Mouse (Mus musculus): ENCODE measurements around the gene Mroh2a. TPM values are rescaled to one million over a fixed set of nuclear protein-coding genes. Genes with fewer than 3 reads are reported as not detected.

The Mroh2a gene
- total RNA-seq, 1 experiment from 2014 or later, result 0.05 TPM

DNA sequence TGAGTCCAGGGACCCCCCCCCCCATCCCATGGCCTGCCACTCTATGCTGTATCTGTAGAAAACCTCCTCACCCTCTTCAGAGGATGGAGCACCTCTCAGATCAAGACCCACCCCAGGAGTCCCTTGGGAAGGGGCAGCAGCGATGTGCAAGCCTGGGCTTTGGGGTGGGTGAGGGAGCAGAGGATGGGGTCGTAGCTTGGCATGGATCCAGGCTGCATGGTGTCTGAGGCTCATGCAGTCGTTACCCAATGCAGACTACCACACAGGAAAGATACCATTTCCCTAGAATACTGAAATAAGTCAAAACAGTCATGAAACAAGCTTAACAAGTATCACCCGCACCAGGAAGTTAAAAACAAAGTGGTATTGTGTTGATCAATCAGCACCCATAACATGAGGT is 21.9 kb downstream of the Mroh2a start:
- peak; percentile 1 to 2; a peak in 1 of 4 replicates for ATAC-seq (replicated peaks in 1 of 2; ENCODE audit: insufficient read depth in 1 of 2, low FRiP score in 2 of 2, low TSS enrichment in 1 of 2, low read depth in 1 of 2, poor library complexity in 2 of 2, severe bottlenecking in 2 of 2)

DNA sequence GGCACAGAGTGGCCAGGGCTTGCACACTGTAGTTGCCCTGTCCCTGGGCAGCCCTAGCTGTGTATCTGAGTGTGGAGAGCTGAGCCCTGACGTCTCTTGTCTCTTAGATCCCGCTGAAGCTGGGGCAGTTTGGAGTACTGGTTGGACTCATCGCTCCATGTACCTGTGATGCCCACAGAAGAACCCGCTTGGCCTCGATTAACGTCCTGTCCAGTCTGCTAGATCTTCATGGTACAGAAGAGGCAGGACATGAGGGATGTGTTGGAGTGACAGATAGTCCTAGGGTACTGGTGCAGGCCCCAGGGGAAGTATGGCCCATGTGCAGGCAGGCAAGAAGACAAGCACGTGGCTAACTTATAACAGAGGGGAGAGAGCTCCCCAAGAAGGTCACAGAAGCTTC is 22.8 kb downstream of the Mroh2a start:
- no peak for ATAC-seq (replicated peaks in 1 of 2; ENCODE audit: insufficient read depth in 1 of 2, low FRiP score in 2 of 2, low TSS enrichment in 1 of 2, low read depth in 1 of 2, poor library complexity in 2 of 2, severe bottlenecking in 2 of 2)

DNA sequence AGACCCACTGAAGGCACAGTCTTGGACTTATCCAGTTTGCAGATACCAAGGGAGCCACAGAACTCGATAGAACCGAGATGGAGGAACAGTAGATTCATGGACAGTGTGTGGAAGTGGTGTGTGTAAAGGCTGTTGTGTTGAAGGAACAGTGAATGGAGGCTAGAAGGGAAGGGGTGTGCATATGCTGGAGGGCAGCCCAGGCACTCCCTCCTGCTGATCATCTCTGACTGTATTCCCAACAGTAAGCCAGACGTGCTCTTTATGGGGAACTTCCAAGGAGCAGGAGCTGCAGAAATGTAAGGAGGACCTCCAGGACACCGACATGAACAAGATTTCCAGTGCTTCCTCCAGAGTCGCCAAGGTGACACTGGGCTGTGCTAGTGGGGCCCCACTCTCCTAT is 23.2 kb downstream of the Mroh2a start:
- no peak for ATAC-seq (replicated peaks in 1 of 2; ENCODE audit: insufficient read depth in 1 of 2, low FRiP score in 2 of 2, low TSS enrichment in 1 of 2, low read depth in 1 of 2, poor library complexity in 2 of 2, severe bottlenecking in 2 of 2)

DNA sequence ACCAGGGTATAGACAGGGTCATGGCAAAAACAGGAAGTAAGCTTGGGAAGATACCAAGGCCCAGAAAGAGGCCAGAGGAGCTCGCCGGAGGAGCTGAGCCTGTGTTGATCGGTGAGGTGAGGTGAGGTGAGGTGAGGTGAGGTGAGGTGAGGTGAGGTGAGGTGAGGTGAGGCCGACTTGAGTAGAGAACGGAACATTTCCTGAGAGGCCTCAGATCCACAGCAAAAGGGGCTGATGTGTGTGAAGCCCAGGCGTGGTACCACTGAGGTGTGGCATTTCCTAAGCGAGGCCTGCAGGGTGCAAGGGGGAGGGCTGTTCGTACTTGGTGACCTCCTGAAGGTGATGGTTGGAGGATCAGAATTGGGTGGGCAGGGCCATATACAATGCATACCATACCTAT is 26.3 kb downstream of the Mroh2a start:
- ATAC-seq (replicated peaks in 1 of 2; ENCODE audit: insufficient read depth in 1 of 2, low FRiP score in 2 of 2, low TSS enrichment in 1 of 2, low read depth in 1 of 2, poor library complexity in 2 of 2, severe bottlenecking in 2 of 2), result peak in 1 of 2 experiments; percentile 12; a peak in 2 of 4 replicates

DNA sequence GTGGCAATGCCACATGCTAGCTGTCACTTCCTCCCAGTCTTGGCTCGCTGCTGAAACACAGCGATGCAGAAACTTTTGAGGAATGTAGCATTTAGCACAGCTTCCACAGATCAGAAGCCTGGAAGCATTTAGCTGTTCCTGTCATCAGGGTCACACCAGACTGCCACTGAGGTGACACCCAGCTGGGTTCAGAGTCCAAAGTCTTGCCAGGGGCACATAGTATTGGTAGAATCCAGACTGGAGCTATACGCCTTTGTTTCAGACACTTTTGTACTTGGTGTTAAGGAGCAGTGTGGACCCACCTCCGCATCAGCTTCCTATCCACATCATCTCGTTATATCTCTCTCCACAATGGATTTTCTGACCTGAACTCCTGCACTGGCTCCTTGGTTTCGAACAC is 26.8 kb downstream of the Mroh2a start:
- ATAC-seq (replicated peaks in 1 of 2; ENCODE audit: insufficient read depth in 1 of 2, low FRiP score in 2 of 2, low TSS enrichment in 1 of 2, low read depth in 1 of 2, poor library complexity in 2 of 2, severe bottlenecking in 2 of 2), result no peak

DNA sequence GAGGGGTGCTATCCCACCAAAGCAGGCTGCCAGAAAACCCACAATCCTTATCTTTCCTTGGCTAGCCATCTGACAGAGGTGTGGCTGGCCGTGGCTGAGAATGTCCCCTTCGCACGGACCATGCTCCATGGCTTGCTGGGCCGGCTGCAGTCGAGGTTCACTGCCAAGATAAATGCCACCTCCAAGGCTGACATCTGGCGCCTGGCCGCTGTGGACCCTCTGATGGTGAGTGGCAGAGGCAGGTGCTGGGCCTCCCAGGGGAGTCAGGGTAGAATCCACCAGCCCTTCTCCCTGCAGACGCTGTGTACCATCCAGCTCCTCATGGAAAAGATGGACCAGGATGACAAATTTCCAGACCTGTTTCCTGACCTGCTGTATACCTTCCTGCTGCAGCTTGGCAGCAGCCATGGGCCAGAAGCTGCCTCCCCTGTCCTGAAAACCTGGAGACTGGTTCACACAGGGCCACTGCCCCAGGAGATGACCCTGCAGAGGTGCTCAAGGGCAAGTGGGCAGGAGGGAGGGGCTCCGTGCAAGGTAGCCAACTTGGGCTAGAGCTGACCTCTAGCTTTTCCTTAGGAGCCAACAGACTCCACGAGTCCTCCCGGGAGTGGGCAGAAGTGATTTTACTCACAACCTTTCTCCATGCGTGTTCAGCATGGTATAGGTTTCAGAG is 28.1 kb downstream of the Mroh2a start:
- ATAC-seq (replicated peaks in 1 of 2; ENCODE audit: insufficient read depth in 1 of 2, low FRiP score in 2 of 2, low TSS enrichment in 1 of 2, low read depth in 1 of 2, poor library complexity in 2 of 2, severe bottlenecking in 2 of 2), result no peak

DNA sequence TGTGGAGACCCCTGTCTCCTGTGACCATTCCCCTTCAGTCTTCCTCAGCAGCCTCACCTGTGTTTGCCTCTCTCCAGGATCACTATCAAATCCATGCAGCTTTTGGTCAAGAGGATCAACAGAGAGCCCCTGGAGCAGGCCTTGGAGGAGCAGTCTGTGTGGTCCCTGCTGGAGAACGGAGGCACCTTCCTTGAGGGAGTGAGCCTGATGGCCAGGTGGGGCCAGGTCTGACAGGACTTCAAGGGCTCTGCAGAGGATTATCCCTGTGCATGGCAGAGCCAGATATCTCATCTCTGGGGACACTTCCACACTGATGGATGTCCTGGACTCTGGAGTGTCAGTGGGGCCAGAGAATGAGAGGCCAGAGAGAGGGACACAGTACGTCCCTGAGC is 28.7 kb downstream of the Mroh2a start:
- no peak for ATAC-seq (replicated peaks in 1 of 2; ENCODE audit: insufficient read depth in 1 of 2, low FRiP score in 2 of 2, low TSS enrichment in 1 of 2, low read depth in 1 of 2, poor library complexity in 2 of 2, severe bottlenecking in 2 of 2)

DNA sequence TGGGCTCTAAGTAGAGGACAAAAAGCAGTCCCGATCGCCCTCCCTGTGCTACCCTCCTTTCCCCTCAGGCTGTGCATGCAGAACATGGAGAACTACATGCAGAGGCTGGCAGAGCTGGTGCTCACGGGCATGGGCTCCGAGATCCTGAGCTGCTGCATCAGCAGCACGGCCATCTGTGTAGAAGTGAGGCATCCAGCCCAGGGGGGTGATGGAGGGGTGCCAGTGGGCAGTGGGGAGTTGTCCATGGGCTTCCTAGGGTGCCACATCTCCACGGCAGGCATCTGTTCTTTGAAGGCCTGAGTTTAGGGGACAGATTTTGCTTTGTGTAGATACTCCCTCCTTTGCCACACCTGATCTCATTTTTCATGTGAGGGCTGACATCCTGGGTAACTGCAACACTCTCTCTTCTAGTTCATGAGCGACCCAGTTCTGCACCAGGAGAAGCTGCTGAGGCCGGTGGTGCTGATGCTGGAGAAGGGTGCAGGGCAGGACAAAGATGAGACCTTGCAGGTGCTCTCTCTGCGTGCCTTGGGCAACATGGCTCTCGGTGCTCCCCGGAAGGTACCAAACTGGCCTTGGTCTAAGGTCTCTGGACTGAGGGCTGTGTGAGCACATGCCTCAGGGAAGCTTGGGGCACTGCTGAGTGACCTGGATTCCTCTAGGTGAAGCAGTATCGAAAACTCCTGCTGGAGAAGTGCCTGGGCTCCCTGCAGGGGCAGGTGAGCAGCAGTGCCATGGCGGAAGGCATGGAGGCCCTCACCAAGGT is 29.4 kb downstream of the Mroh2a start:
- ATAC-seq (replicated peaks in 1 of 2; ENCODE audit: insufficient read depth in 1 of 2, low FRiP score in 2 of 2, low TSS enrichment in 1 of 2, low read depth in 1 of 2, poor library complexity in 2 of 2, severe bottlenecking in 2 of 2), result no peak

DNA sequence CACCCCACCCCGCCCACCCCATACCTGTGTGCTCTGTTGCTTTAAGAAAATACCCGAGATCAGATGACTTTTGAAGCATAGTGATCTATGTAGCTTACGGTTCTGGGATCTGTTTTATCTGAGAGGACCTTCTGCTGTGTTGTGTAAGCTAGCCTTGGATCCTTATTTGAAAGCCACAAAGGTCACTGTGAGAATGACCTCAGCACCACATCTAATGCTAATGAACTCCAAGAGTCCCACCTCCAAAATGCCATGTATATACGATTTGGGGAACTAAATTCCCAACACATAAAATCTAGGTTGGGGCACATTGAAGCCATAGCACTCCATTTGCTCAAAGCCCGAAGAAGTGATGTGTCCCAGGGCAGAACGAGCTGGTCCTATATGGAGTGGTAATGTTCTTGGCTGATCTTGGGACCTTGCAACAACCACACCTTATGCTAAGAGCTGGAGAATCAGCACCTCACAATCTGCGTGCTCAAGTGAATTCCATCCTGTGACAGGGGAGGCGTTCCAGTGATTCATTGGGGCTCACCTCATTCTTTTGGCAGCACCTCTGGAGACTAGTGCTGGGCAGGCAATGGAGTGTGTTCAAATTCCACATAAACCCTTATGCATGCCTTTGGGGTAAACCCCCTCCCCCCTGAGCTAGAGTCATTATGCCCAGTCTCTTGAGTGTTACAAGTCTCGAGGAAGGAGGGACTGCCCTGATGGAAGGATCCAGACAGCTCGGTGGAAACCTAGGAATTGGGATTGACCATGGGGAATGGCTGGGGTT is 30.3 kb downstream of the Mroh2a start:
- no peak for ATAC-seq (replicated peaks in 1 of 2; ENCODE audit: insufficient read depth in 1 of 2, low FRiP score in 2 of 2, low TSS enrichment in 1 of 2, low read depth in 1 of 2, poor library complexity in 2 of 2, severe bottlenecking in 2 of 2)

DNA sequence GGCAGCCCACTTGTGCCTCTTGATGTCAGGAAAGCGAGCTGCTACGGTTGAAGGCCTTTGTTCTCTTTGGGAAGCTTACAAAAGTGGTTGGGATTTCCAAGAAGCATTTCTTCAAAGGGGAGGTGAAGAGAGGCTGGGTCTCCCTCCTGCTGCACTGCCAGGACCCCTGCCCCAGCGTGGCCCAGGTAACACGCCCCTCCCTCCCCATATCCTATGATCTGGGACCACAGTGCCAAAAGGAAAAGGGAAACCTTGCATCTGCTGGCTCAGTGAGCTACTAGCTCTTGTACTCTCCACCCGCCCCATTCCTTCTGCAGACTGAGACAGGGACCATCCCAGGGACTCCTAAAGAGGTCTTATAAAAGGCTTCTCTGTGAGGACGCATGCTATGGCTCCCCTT is 30.9 kb downstream of the Mroh2a start:
- ATAC-seq (replicated peaks in 1 of 2; ENCODE audit: insufficient read depth in 1 of 2, low FRiP score in 2 of 2, low TSS enrichment in 1 of 2, low read depth in 1 of 2, poor library complexity in 2 of 2, severe bottlenecking in 2 of 2), result no peak

DNA sequence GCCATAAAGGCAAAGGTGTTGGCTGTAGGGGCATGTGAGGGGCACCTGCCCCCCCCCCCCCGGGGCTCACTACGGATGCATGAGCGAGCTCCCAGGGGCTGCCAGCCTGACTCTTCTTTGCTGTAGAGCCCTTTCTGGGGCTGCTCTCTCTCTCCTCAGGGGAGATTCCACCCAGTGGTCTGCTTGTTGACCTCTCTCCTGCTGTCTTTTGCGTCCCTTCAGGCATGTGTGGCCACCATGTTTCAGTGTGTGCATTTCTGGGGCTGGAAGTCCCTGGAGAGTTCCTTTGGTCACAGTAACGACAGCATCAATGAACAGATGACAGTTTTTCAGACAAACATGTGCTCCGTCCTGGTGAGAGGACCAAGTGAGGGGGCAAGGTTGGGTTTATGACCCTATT is 31.6 kb downstream of the Mroh2a start:
- ATAC-seq (replicated peaks in 1 of 2; ENCODE audit: insufficient read depth in 1 of 2, low FRiP score in 2 of 2, low TSS enrichment in 1 of 2, low read depth in 1 of 2, poor library complexity in 2 of 2, severe bottlenecking in 2 of 2), result no peak

DNA sequence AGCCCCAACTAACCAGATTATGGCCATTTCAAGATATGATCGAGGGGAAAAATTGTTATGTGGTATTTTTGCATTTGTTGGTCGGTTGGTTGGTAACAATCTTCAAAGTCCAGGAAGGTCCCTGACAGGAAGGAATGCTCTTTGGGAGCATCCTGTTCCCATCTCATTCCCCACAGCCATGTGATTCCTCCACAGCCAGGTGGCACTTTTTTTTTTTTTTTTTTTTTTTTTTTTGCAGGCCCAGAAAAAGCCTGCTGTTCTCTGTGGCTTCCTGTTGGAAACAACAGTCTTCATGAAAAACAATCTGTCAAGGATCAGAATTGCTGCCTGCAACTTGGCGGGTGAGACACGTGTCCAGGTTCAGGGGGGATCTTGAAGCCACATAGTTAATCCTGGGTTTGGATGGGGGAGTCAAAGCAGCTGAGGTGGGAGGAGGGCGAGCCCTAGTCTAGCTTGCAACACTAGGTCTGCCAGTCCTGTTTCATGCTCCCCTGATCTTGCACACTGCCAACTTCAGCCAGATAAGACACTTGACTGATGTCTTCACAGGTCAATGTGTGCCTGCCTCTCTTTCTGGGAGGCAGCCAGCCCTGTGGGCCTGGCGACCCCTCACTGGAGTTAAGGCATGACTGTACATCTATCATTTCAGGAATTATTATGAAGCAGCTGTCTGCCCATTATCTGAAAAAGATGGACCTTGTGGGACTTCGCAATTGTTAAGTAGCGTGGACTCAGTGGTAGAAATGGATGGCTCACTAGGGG is 32.3 kb downstream of the Mroh2a start:
- ATAC-seq (replicated peaks in 1 of 2; ENCODE audit: insufficient read depth in 1 of 2, low FRiP score in 2 of 2, low TSS enrichment in 1 of 2, low read depth in 1 of 2, poor library complexity in 2 of 2, severe bottlenecking in 2 of 2), result peak; percentile 2 to 12; a peak in 3 of 4 replicates

DNA sequence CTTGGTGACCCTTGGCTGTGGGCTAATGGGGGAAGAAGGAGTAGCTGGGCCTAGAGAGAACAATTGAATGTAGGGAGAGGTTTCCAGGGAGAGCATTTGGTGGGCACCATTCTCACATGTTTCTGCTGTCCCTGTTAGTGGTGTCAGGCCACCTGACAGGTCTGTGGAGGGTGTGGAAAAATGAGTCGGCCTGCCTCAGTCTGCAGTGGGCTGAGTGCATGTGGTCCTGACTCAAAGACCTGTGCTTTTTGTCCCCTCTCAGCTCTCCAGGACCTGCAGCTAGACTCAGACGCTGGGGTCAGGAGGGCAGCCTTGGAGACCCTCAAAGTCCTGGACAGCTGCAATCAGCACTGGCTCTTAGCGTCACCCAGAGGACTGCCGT is 32.8 kb downstream of the Mroh2a start:
- no peak for ATAC-seq (replicated peaks in 1 of 2; ENCODE audit: insufficient read depth in 1 of 2, low FRiP score in 2 of 2, low TSS enrichment in 1 of 2, low read depth in 1 of 2, poor library complexity in 2 of 2, severe bottlenecking in 2 of 2)

DNA sequence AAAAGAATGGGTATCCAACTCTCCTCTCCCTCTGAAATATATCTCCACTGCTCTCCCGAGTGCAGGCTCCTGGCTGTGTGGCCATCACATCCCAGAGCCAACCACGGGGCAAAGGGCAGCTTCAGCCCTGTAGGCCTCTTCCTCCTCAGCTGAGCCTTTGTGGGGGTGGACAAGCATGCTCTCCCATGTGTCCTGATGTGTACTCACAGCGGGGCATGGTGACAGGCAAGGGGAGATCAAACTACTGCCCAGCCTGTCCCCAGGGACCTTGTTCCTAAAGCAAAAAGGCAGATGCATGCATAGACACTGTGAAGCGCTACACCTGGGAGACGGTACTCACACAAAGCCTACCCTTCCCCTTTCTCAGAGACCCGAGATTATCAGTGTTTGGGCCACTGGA is 33.3 kb downstream of the Mroh2a start:
- ATAC-seq (replicated peaks in 1 of 2; ENCODE audit: insufficient read depth in 1 of 2, low FRiP score in 2 of 2, low TSS enrichment in 1 of 2, low read depth in 1 of 2, poor library complexity in 2 of 2, severe bottlenecking in 2 of 2), result no peak; a peak in 1 of 4 replicates

DNA sequence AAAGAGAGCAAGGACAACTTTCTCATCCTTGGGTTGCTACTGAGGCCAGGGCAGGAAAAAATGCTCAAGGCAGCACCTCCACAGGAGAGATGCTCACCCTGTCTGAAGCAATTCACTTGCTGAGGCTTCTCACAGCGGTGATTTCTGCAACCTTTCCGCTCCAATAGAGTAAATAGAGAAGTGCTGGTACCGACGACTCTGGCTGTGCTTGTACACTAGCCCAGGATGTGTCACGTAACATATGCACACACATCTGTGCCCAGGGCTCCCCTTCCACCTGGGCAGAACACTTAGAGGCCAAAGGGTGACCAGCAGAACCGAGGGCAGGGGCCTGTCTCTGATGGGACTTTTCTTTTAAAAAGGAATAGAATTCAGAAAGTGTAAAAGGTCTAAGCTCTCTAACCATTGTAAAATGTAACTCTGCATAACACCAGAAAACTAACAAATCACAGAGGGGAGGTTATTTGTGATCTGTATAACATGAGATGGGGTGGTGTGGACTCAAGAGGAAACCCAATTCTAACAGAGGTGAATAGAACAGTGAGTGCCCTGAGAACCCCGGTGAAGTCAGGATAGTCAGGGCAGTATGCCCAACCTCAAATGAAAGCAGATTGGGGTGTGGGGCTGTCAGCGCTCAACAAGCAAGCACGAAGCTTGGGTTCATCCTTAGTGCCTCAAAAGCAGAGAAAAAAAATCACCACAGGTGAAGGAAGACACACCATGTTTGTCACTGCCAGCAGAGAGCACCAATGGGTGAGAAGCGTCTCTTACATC is 34.0 kb downstream of the Mroh2a start:
- peak; percentile 6 to 15; a peak in 3 of 4 replicates for ATAC-seq (replicated peaks in 1 of 2; ENCODE audit: insufficient read depth in 1 of 2, low FRiP score in 2 of 2, low TSS enrichment in 1 of 2, low read depth in 1 of 2, poor library complexity in 2 of 2, severe bottlenecking in 2 of 2)

DNA sequence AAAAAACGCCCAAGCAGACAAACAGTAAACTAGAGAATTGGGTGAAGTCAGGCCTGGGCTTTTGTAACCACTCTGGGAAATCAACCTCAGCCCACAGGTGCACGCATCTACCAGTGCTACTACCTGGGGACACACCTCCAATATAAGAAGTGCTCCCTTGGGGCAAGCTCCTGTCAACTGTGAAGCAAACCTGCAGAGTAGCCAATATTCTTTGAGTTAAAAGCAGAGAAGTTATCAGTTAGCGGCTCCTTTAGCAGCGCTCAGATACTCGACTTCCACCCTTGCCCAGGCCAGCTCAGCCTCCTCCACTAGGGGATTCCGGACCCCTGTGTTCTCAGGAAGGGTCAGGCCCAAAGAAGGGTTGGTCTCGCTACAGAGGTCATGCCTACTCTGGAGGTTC is 34.9 kb downstream of the Mroh2a start:
- ATAC-seq (replicated peaks in 1 of 2; ENCODE audit: insufficient read depth in 1 of 2, low FRiP score in 2 of 2, low TSS enrichment in 1 of 2, low read depth in 1 of 2, poor library complexity in 2 of 2, severe bottlenecking in 2 of 2), result no peak

DNA sequence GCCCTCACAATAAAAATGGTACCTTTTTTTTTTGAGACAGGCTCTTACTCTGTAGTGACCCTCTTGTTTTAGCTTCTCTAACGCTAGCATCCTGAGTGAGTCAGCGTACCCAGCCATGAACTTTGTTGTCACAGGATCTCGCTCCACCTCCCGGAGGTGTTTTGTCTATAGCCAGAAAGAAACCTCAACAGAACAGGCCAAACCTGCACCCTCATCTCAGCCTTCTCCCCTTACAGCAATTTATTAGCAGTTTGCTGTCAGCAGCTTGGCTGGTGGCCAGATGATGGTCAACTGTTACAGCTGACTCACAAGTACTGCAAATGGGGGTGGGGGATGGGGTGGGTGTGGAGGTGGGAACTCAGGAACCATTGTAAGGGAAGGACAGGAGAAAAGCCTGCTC is 35.5 kb downstream of the Mroh2a start:
- peak; percentile 20 to 23 for ATAC-seq (replicated peaks in 1 of 2; ENCODE audit: insufficient read depth in 1 of 2, low FRiP score in 2 of 2, low TSS enrichment in 1 of 2, low read depth in 1 of 2, poor library complexity in 2 of 2, severe bottlenecking in 2 of 2)

Data from hematopoietic stem cell, adult 5-6 weeks (primary cell).